Mouse (Mus musculus) liver, embryonic 15.5 days (tissue): ENCODE measurements around the gene Pcp4l1. TPM values are rescaled to one million over a fixed set of nuclear protein-coding genes. Genes with fewer than 3 reads are reported as not detected.
A peak's percentile ranks its signal among the peaks of the same experiment; 100 is the strongest.

Experiments used
- ATAC-seq: fragments of 200-750 bp; cut with Nextera tagmentation; 2 replicates; pipeline ENCODE4 v1.8.0; 2017; ENCODE audit warnings: moderate number of reproducible peaks, mild to moderate bottlenecking, moderate library complexity; ENCODE audit not compliant: insufficient read depth
- H3K27ac ChIP-seq: fragments of 300-500 bp; sonication (generic); replicated peaks from 2 replicates; pipeline ENCODE4 v1.5.1; 2015; ENCODE audit warnings: mild to moderate bottlenecking, inconsistent platforms
- H3K27me3 ChIP-seq: fragments of 300-500 bp; sonication (generic); 2 replicates; pipeline ENCODE4 v1.6.1; 2015; ENCODE audit warnings: mild to moderate bottlenecking, inconsistent platforms
- H3K36me3 ChIP-seq: fragments of 300-500 bp; sonication (generic); replicated peaks from 2 replicates; pipeline ENCODE4 v1.6.1; 2015; ENCODE audit warnings: moderate library complexity, mild to moderate bottlenecking, inconsistent platforms
- H3K4me1 ChIP-seq: fragments of 300-500 bp; sonication (generic); replicated peaks from 2 replicates; pipeline ENCODE4 v1.6.1; 2015; ENCODE audit warnings: inconsistent platforms
- H3K4me2 ChIP-seq: fragments of 300-500 bp; sonication (generic); 2 replicates; pipeline ENCODE4 v1.6.1; 2015; ENCODE audit warnings: moderate library complexity, mild to moderate bottlenecking, inconsistent platforms
- H3K4me3 ChIP-seq: fragments of 300-500 bp; sonication (generic); replicated peaks from 2 replicates; pipeline ENCODE4 v1.5.1; 2015; ENCODE audit warnings: mild to moderate bottlenecking, inconsistent platforms
- H3K9ac ChIP-seq: fragments of 300-500 bp; sonication (generic); 2 replicates; pipeline ENCODE4 v1.6.1; 2015; ENCODE audit warnings: moderate library complexity, mild to moderate bottlenecking, inconsistent platforms
- H3K9me3 ChIP-seq: fragments of 300-500 bp; sonication (generic); replicated peaks from 2 replicates; pipeline ENCODE4 v1.6.1; 2016; ENCODE audit warnings: inconsistent platforms
- WGBS: fragments of 180-500 bp; shearing (Covaris S2); methylation state at CpG from one replicate; pipeline ENCODE4 v1.1.7; 2015; ENCODE audit warnings: mixed read lengths; ENCODE audit not compliant: insufficient replicate concordance; 5-methylcytosine and 5-hydroxymethylcytosine counted together
- polyA plus RNA-seq: library from polyadenylated mRNA; unstranded; fragments of >200 nt; fragmentation: Nextera tagmentation; extraction: Ambion mirVana; gene quantifications from 2 replicates; pipeline ENCODE4 v1.2.1, GENCODE M21; 2015

The Pcp4l1 gene
- polyA plus RNA-seq, 1 experiment from 2014 or later = 1.7 TPM

- no peak overlapping the region for H3K4me2 ChIP-seq
- H3K9me3 ChIP-seq = no peaks in the 10 kb centered on the region
- 75% methylated on average over 8 of the region's 8 CpGs for WGBS
- H3K27ac ChIP-seq = no peak overlapping the region
- no peak overlapping the region for H3K4me3 ChIP-seq
- no peak for ATAC-seq
- H3K27me3 ChIP-seq = peaks cover 10% of the 10 kb centered on the region
- peaks cover 12% of the 10 kb centered on the region for H3K4me1 ChIP-seq
- no peak overlapping the region for H3K9ac ChIP-seq
- no peaks in the 10 kb centered on the region for H3K36me3 ChIP-seq
These were observed 10.4 kb downstream of the Pcp4l1 start for GRCm38 (mm10) chr1:171185655-171186054.

GRCm38 (mm10) chr1:171184314-171184713 lies 11.8 kb downstream of the Pcp4l1 start:
- WGBS = 18% methylated on average over 7 of the region's 7 CpGs
- peaks cover 6% of the 10 kb centered on the region for H3K4me1 ChIP-seq
- no peaks in the 10 kb centered on the region for H3K9me3 ChIP-seq
- no peaks in the 10 kb centered on the region for H3K36me3 ChIP-seq
- peaks cover 8% of the 10 kb centered on the region for H3K27me3 ChIP-seq
- no peak overlapping the region for H3K4me3 ChIP-seq
- no peak overlapping the region for H3K27ac ChIP-seq
- no peak overlapping the region for H3K9ac ChIP-seq
- ATAC-seq = no peak
- H3K4me2 ChIP-seq = no peak overlapping the region

GRCm38 (mm10) chr1:171183620-171184019 lies 12.4 kb downstream of the Pcp4l1 start:
- Histone ChIP-seq H3K4me2 (no peak overlapping the region), H3K9ac (no peak overlapping the region), H3K4me1 (0 out of 2 replicates have a peak, but pooled peaks cover 3% of the 10 kb centered on the region), H3K4me3 (no peak overlapping the region), H3K27ac (no peak overlapping the region), H3K9me3 (no peaks in the 10 kb centered on the region), H3K27me3 (peaks cover 8% of the 10 kb centered on the region), H3K36me3 (no peaks in the 10 kb centered on the region)
- ATAC-seq = no peak
- 21% methylated on average over 3 of the region's 3 CpGs for WGBS

- Histone ChIP-seq H3K4me1 (0 out of 2 replicates have a peak, but pooled peaks cover 3% of the 10 kb centered on the region), H3K36me3 (no peaks in the 10 kb centered on the region), H3K27me3 (peaks cover 8% of the 10 kb centered on the region), H3K4me2 (no peak overlapping the region), H3K9ac (no peak overlapping the region), H3K9me3 (no peaks in the 10 kb centered on the region), H3K4me3 (no peak overlapping the region), H3K27ac (no peak overlapping the region)
- ATAC-seq = no peak
- WGBS = 74% methylated on average over 3 of the region's 3 CpGs
These were observed 13.0 kb downstream of the Pcp4l1 start for GRCm38 (mm10) chr1:171183025-171183424.

- H3K36me3 ChIP-seq = no peaks in the 10 kb centered on the region
These were observed 16.4 kb downstream of the Pcp4l1 start for GRCm38 (mm10) chr1:171179487-171180171.

GRCm38 (mm10) chr1:171172779-171173178 lies 23.3 kb downstream of the Pcp4l1 start:
- ATAC-seq = no peak
- 84% methylated on average over 8 of the region's 8 CpGs for WGBS

More at GRCm38 (mm10) chr1:171179487-171180171, 16.4 kb downstream of the Pcp4l1 start:
- no peak for ATAC-seq
- H3K4me3 ChIP-seq = no peak overlapping the region
- no peaks in the 10 kb centered on the region for H3K9me3 ChIP-seq
- H3K9ac ChIP-seq = no peak overlapping the region
- no peaks in the 10 kb centered on the region for H3K27me3 ChIP-seq
- no peak overlapping the region for H3K27ac ChIP-seq
- H3K4me1 ChIP-seq = 0 out of 2 replicates have a peak, but pooled peaks cover 3% of the 10 kb centered on the region
- 64% methylated on average over 5 of the region's 5 CpGs for WGBS
- H3K4me2 ChIP-seq = no peak overlapping the region

GRCm38 (mm10) chr1:171171138-171171537 lies 24.9 kb downstream of the Pcp4l1 start:
- no peak overlapping the region for H3K27ac ChIP-seq
- 0 out of 2 replicates have a peak, but pooled peaks cover 4% of the 10 kb centered on the region for H3K27me3 ChIP-seq
- H3K4me1 ChIP-seq = no peaks in the 10 kb centered on the region
- H3K4me3 ChIP-seq = no peak overlapping the region
- peak; percentile 42; the same call in 1 of the 2 replicates for ATAC-seq
- H3K9me3 ChIP-seq = no peaks in the 10 kb centered on the region
- H3K4me2 ChIP-seq = no peak overlapping the region
- H3K9ac ChIP-seq = no peak overlapping the region
- H3K36me3 ChIP-seq = no peaks in the 10 kb centered on the region
- 10% methylated on average over 3 of the region's 3 CpGs for WGBS

More at GRCm38 (mm10) chr1:171172779-171173178, 23.3 kb downstream of the Pcp4l1 start:
- Histone ChIP-seq H3K4me3 (no peak overlapping the region), H3K27ac (no peak overlapping the region), H3K36me3 (no peaks in the 10 kb centered on the region), H3K9ac (no peak overlapping the region), H3K27me3 (0 out of 2 replicates have a peak, but pooled peaks cover 2% of the 10 kb centered on the region), H3K4me1 (no peaks in the 10 kb centered on the region), H3K4me2 (no peak overlapping the region), H3K9me3 (no peaks in the 10 kb centered on the region)

GRCm38 (mm10) chr1:171169913-171170312 lies 26.2 kb downstream of the Pcp4l1 start:
- Histone ChIP-seq H3K27me3 (peaks cover 16% of the 10 kb centered on the region), H3K27ac (no peak overlapping the region), H3K4me3 (no peak overlapping the region), H3K36me3 (no peaks in the 10 kb centered on the region), H3K9ac (no peak overlapping the region), H3K4me2 (no peak overlapping the region), H3K4me1 (no peaks in the 10 kb centered on the region), H3K9me3 (no peaks in the 10 kb centered on the region)
- ATAC-seq = no peak
- 34% methylated on average over 3 of the region's 3 CpGs for WGBS

GRCm38 (mm10) chr1:171168906-171169305 lies 27.2 kb downstream of the Pcp4l1 start:
- H3K9ac ChIP-seq = no peak overlapping the region
- H3K4me3 ChIP-seq = no peak overlapping the region
- no peaks in the 10 kb centered on the region for H3K4me1 ChIP-seq
- no peak overlapping the region for H3K4me2 ChIP-seq
- WGBS = 63% methylated on average over 12 of the region's 12 CpGs
- no peak overlapping the region for H3K27ac ChIP-seq
- H3K27me3 ChIP-seq = peaks cover 18% of the 10 kb centered on the region
- no peak for ATAC-seq
- no peaks in the 10 kb centered on the region for H3K9me3 ChIP-seq
- no peaks in the 10 kb centered on the region for H3K36me3 ChIP-seq

- Histone ChIP-seq H3K4me1 (peaks cover 2% of the 10 kb centered on the region; the same call in 1 of the 2 replicates), H3K27me3 (peaks cover 30% of the 10 kb centered on the region), H3K4me2 (no peak overlapping the region), H3K4me3 (no peak overlapping the region), H3K9me3 (no peaks in the 10 kb centered on the region), H3K27ac (no peak overlapping the region), H3K9ac (no peak overlapping the region), H3K36me3 (no peaks in the 10 kb centered on the region)
- no peak for ATAC-seq
- 32% methylated on average over 5 of the region's 5 CpGs for WGBS
These were observed 30.3 kb downstream of the Pcp4l1 start for GRCm38 (mm10) chr1:171165629-171166345.

- 29% methylated on average over 3 of the region's 3 CpGs for WGBS
- no peak overlapping the region for H3K27ac ChIP-seq
- no peaks in the 10 kb centered on the region for H3K36me3 ChIP-seq
- no peaks in the 10 kb centered on the region for H3K9me3 ChIP-seq
- peaks cover 17% of the 10 kb centered on the region for H3K4me1 ChIP-seq
- H3K4me3 ChIP-seq = no peak overlapping the region
- H3K9ac ChIP-seq = no peak overlapping the region
- ATAC-seq = no peak
- H3K4me2 ChIP-seq = no peak overlapping the region
- H3K27me3 ChIP-seq = peaks cover 45% of the 10 kb centered on the region
These were observed 31.8 kb downstream of the Pcp4l1 start for GRCm38 (mm10) chr1:171164258-171164657.
